21 mouse cellular contexts compared by ENCODE assay signal in genomic region chr10:94332358-94333137, GRCm38 (mm10). TPM values are rescaled to one million over a fixed set of nuclear protein-coding genes. Genes with fewer than 3 reads are reported as not detected.
DNase-seq lines count a peak whose midpoint lies in the region; ATAC-seq and TF ChIP-seq lines count a peak whose summit lies in the region.
"Had no signal": no experiment of that assay in that cellular context is flagged by ENCODE, and none has a peak within 500 bp of the region (broad histone marks: within the 10 kb centered on the region; RNA-seq: fewer than 3 reads in every experiment).

No protein-coding gene starts in this region.

- TF ChIP-seq CTCF in forebrain, postnatal 0 days (IDR thresholded peaks at IDR 0.05; ENCODE audit: low read depth), result peak; percentile 16; the same call in 1 of the 2 replicates
- peak; percentile 33; the same call in 1 of the 2 replicates for TF ChIP-seq CTCF in liver, postnatal 0 days (IDR thresholded peaks at IDR 0.05; ENCODE audit: low read depth)
- TF ChIP-seq CTCF in G1E (IDR thresholded peaks at IDR 0.05; ENCODE audit: low read depth, low read length), result 0 out of 2 replicates have a peak, but pooled peaks have one; percentile 14
- peak; percentile 38; the same call in 1 of the 2 replicates for TF ChIP-seq CTCF in small intestine, adult 2 months (IDR thresholded peaks at IDR 0.05; ENCODE audit: extremely low read depth, insufficient read length, insufficient replicate concordance, low read depth, low read length)

- TF ChIP-seq POLR2A in small intestine, adult 2 months (IDR thresholded peaks at IDR 0.05; ENCODE audit: low read depth, low read length), result no peak

- H3K4me3 ChIP-seq in forebrain, postnatal 0 days (ENCODE audit: low read depth, low read length), result no peak overlapping the region
- H3K4me3 ChIP-seq in forebrain, embryonic 10.5 days, result no peak overlapping the region
- no peak overlapping the region for H3K4me3 ChIP-seq in liver, postnatal 0 days (ENCODE audit: low read depth, low read length)
- no peak overlapping the region for H3K4me3 ChIP-seq in liver, embryonic 12.5 days
- H3K4me3 ChIP-seq in G1E (ENCODE audit: low read depth, low read length), result no peak overlapping the region
- H3K4me3 ChIP-seq in small intestine, adult 2 months (ENCODE audit: low read depth, low read length), result no peak overlapping the region
- H3K4me3 ChIP-seq: embryonic facial prominence, embryonic 15.5 days; forebrain, embryonic 13.5 days; heart, embryonic 13.5 days; hindbrain, embryonic 10.5 days; limb, embryonic 12.5 days had no signal

- WGBS in forebrain, postnatal 0 days, result 78% methylated on average over 16 of the region's 16 CpGs
- WGBS in forebrain, embryonic 10.5 days, result 84% methylated on average over 16 of the region's 16 CpGs
- 78% methylated on average over 16 of the region's 16 CpGs for WGBS in liver, postnatal 0 days (ENCODE audit: insufficient replicate concordance)
- 75% methylated on average over 16 of the region's 16 CpGs for WGBS in liver, embryonic 12.5 days (ENCODE audit: insufficient replicate concordance)
- 84% methylated on average over 16 of the region's 16 CpGs for WGBS in small intestine, adult 2 months

- TF ChIP-seq EP300 in liver, postnatal 0 days (IDR thresholded peaks at IDR 0.05; ENCODE audit: low read depth), result no peak

- no peak for DNase-seq in forebrain, postnatal 0 days
- DNase-seq in forebrain, embryonic 10.5 days (ENCODE audit: extremely low spot score, low spot score), result no peak
- DNase-seq in liver, postnatal 0 days, result no peak
- no peak for DNase-seq in G1E (ENCODE audit: low spot score)
- DNase-seq in embryo, embryonic 10.5 days (ENCODE audit: low spot score), result no peak
- DNase-seq in adrenal gland, postnatal 14 days, result no peak
- DNase-seq: adrenal gland, postnatal 36 days; cerebellum, adult 11 months; kidney, postnatal 25 days; layer of hippocampus, postnatal 36 days had no signal

- H3K9me3 ChIP-seq in forebrain, postnatal 0 days (ENCODE audit: low read length), result no peaks in the 10 kb centered on the region
- no peaks in the 10 kb centered on the region for H3K9me3 ChIP-seq in forebrain, embryonic 10.5 days
- no peaks in the 10 kb centered on the region for H3K9me3 ChIP-seq in liver, postnatal 0 days (ENCODE audit: low read length)
- 0 out of 2 replicates have a peak, but pooled peaks cover 2% of the 10 kb centered on the region for H3K9me3 ChIP-seq in liver, embryonic 12.5 days (replicated peaks)
- no peaks in the 10 kb centered on the region for H3K9me3 ChIP-seq in G1E (replicated peaks)
- H3K9me3 ChIP-seq: embryonic facial prominence, embryonic 15.5 days; forebrain, embryonic 13.5 days; heart, embryonic 13.5 days; hindbrain, embryonic 10.5 days; limb, embryonic 12.5 days had no signal

- H3K27me3 ChIP-seq in forebrain, postnatal 0 days (ENCODE audit: insufficient read depth, low read length), result no peaks in the 10 kb centered on the region
- H3K27me3 ChIP-seq in forebrain, embryonic 10.5 days (ENCODE audit: poor library complexity, severe bottlenecking), result no peaks in the 10 kb centered on the region
- H3K27me3 ChIP-seq in liver, postnatal 0 days (ENCODE audit: insufficient read depth, low read length), result no peaks in the 10 kb centered on the region
- H3K27me3 ChIP-seq in liver, embryonic 12.5 days (replicated peaks), result no peaks in the 10 kb centered on the region
- H3K27me3 ChIP-seq in G1E (ENCODE audit: insufficient read depth, low read length), result no peaks in the 10 kb centered on the region
- H3K27me3 ChIP-seq in small intestine, adult 2 months (ENCODE audit: control insufficient read depth, insufficient read depth, low read length), result no peaks in the 10 kb centered on the region
- H3K27me3 ChIP-seq: embryonic facial prominence, embryonic 15.5 days; forebrain, embryonic 13.5 days; heart, embryonic 13.5 days; limb, embryonic 12.5 days had no signal

- H3K36me3 ChIP-seq in forebrain, postnatal 0 days (ENCODE audit: insufficient read depth), result no peaks in the 10 kb centered on the region
- H3K36me3 ChIP-seq in forebrain, embryonic 10.5 days (replicated peaks), result no peaks in the 10 kb centered on the region
- H3K36me3 ChIP-seq in liver, postnatal 0 days (replicated peaks; ENCODE audit: insufficient read depth, low read length), result no peaks in the 10 kb centered on the region
- no peaks in the 10 kb centered on the region for H3K36me3 ChIP-seq in liver, embryonic 12.5 days
- no peaks in the 10 kb centered on the region for H3K36me3 ChIP-seq in G1E (replicated peaks)
- no peaks in the 10 kb centered on the region for H3K36me3 ChIP-seq in small intestine, adult 2 months (ENCODE audit: control insufficient read depth, insufficient read depth, low read length)
- H3K36me3 ChIP-seq: embryonic facial prominence, embryonic 15.5 days; heart, embryonic 13.5 days; hindbrain, embryonic 10.5 days; limb, embryonic 12.5 days had no signal

- no peak overlapping the region for H3K4me2 ChIP-seq in forebrain, postnatal 0 days (ENCODE audit: low read depth)
- no peak overlapping the region for H3K4me2 ChIP-seq in liver, postnatal 0 days (ENCODE audit: low read depth, low read length)
- H3K4me2 ChIP-seq in liver, embryonic 12.5 days, result no peak overlapping the region
- H3K4me2 ChIP-seq: embryonic facial prominence, embryonic 15.5 days; forebrain, embryonic 13.5 days; heart, embryonic 13.5 days; limb, embryonic 12.5 days had no signal

- H3K27ac ChIP-seq in forebrain, postnatal 0 days (ENCODE audit: low read depth, low read length), result no peak overlapping the region
- H3K27ac ChIP-seq in forebrain, embryonic 10.5 days, result no peak overlapping the region
- no peak overlapping the region for H3K27ac ChIP-seq in liver, postnatal 0 days (ENCODE audit: low read depth)
- H3K27ac ChIP-seq in liver, embryonic 12.5 days, result no peak overlapping the region
- no peak overlapping the region for H3K27ac ChIP-seq in small intestine, adult 2 months (ENCODE audit: insufficient read depth, low read depth, low read length)
- H3K27ac ChIP-seq: embryonic facial prominence, embryonic 15.5 days; forebrain, embryonic 13.5 days; heart, embryonic 13.5 days; hindbrain, embryonic 10.5 days; limb, embryonic 12.5 days had no signal

- no peak for ATAC-seq in forebrain, postnatal 0 days
- ATAC-seq in liver, postnatal 0 days, result no peak
- no peak for ATAC-seq in liver, embryonic 12.5 days
- ATAC-seq in G1E (ENCODE audit: extremely low read depth, insufficient number of reproducible peaks, low FRiP score, poor library complexity, severe bottlenecking), result no peak
- ATAC-seq: forebrain, embryonic 13.5 days; intestine, postnatal 0 days had no signal

- no peaks in the 10 kb centered on the region for H3K4me1 ChIP-seq in forebrain, postnatal 0 days (ENCODE audit: insufficient read depth)
- peaks cover 4% of the 10 kb centered on the region; the same call in 1 of the 2 replicates for H3K4me1 ChIP-seq in forebrain, embryonic 10.5 days
- H3K4me1 ChIP-seq in liver, postnatal 0 days (ENCODE audit: insufficient read depth), result no peaks in the 10 kb centered on the region
- no peaks in the 10 kb centered on the region for H3K4me1 ChIP-seq in liver, embryonic 12.5 days
- no peaks in the 10 kb centered on the region for H3K4me1 ChIP-seq in G1E (ENCODE audit: insufficient read depth, low read depth, low read length)
- H3K4me1 ChIP-seq in small intestine, adult 2 months (ENCODE audit: control insufficient read depth, insufficient read depth, insufficient read length, low read length), result no peaks in the 10 kb centered on the region
- H3K4me1 ChIP-seq: hindbrain, embryonic 10.5 days had no signal

- no peak overlapping the region for H3K9ac ChIP-seq in forebrain, postnatal 0 days
- H3K9ac ChIP-seq in liver, postnatal 0 days (replicated peaks), result no peak overlapping the region
- H3K9ac ChIP-seq in liver, embryonic 12.5 days, result no peak overlapping the region
- H3K9ac ChIP-seq: embryonic facial prominence, embryonic 15.5 days; forebrain, embryonic 13.5 days; heart, embryonic 13.5 days; limb, embryonic 12.5 days had no signal

RNA-seq across cellular contexts. Expression of gene Tmcc3, which starts 20.8 kb away (rescaled TPM):
- total RNA-seq in forebrain, postnatal 0 days (2014; rRNA removed), result 5.5 and 7.5 TPM in 2 replicates
- 5.2 and 10.2 TPM in 2 replicates for polyA plus RNA-seq in forebrain, postnatal 0 days (2015; fragmentation: Nextera tagmentation; extraction: Ambion mirVana)
- 2.0 and 2.3 TPM in 2 replicates for polyA plus RNA-seq in forebrain, embryonic 10.5 days (2016; fragmentation: Nextera tagmentation; extraction: Ambion mirVana)
- polyA plus RNA-seq in liver, postnatal 0 days (2015; fragmentation: Nextera tagmentation; extraction: Ambion mirVana), result 6.3 and 6.6 TPM in 2 replicates
- polyA plus RNA-seq in liver, embryonic 12.5 days (2016; fragmentation: Nextera tagmentation; extraction: Ambion mirVana), result 3.3 and 3.7 TPM in 2 replicates
- total RNA-seq in G1E (2014; fragmentation: Nextera tagmentation) (15.6 and 16.7 TPM in 2 replicates), G1E (2017) (7.6 and 8.1 TPM in 2 replicates)
- 3.3 and 3.5 TPM in 2 replicates for polyA plus RNA-seq in G1E (2012)
- polyA plus RNA-seq in small intestine, adult 2 months (2012; rRNA removed), result 12.6 and 38.7 TPM in 2 replicates
- total RNA-seq in adrenal gland, postnatal 14 days (2021), result 29.1 and 36.0 TPM in 2 replicates

RNA-seq across cellular contexts. Expression of gene Gm4792, which starts 34.0 kb away (rescaled TPM):
- not detected in 2 replicates for total RNA-seq in forebrain, postnatal 0 days (2014; rRNA removed)
- polyA plus RNA-seq in forebrain, postnatal 0 days (2015; fragmentation: Nextera tagmentation; extraction: Ambion mirVana), result 0.48 and 0.64 TPM in 2 replicates
- 0.19 TPM in 1 of 2 replicates, not detected in the other for polyA plus RNA-seq in forebrain, embryonic 10.5 days (2016; fragmentation: Nextera tagmentation; extraction: Ambion mirVana)
- not detected in 2 replicates for polyA plus RNA-seq in liver, postnatal 0 days (2015; fragmentation: Nextera tagmentation; extraction: Ambion mirVana)
- polyA plus RNA-seq in liver, embryonic 12.5 days (2016; fragmentation: Nextera tagmentation; extraction: Ambion mirVana), result not detected in 2 replicates
- total RNA-seq in G1E (2014; fragmentation: Nextera tagmentation) (not detected in 2 replicates), G1E (2017) (not detected in 2 replicates)
- not detected in 2 replicates for polyA plus RNA-seq in G1E (2012)
- polyA plus RNA-seq in small intestine, adult 2 months (2012; rRNA removed), result not detected in 2 replicates
- total RNA-seq in adrenal gland, postnatal 14 days (2021), result not detected in 2 replicates
- total RNA-seq: adrenal gland, postnatal 36 days; common myeloid progenitor, adult 5-6 weeks; gastrocnemius, adult 8-10 months; layer of hippocampus, postnatal 36 days had no signal
- polyA plus RNA-seq: embryonic facial prominence, embryonic 15.5 days; heart, embryonic 13.5 days; intestine, postnatal 0 days; limb, embryonic 12.5 days; lung, embryonic 16.5 days had no signal
